Mouse (Mus musculus) heart, postnatal 0 days (tissue): ENCODE measurements around the gene Pkp1. TPM values are rescaled to one million over a fixed set of nuclear protein-coding genes. Genes with fewer than 3 reads are reported as not detected.
A peak's percentile ranks its signal among the peaks of the same experiment; 100 is the strongest.

ENCODE experiments used
- ATAC-seq: fragments of 200-750 bp; cut with Nextera tagmentation; 2 replicates; pipeline ENCODE4 v1.8.0; 2017; ENCODE audit warnings: low read depth, moderate number of reproducible peaks, moderate library complexity; ENCODE audit not compliant: insufficient read depth
- DNase-seq: peaks from one replicate; pipeline ENCODE4 v3.0.0-alpha.2; 2016; ENCODE audit warnings: low spot score
- H3K27ac ChIP-seq: fragments of 300-500 bp; sonication (generic); 2 replicates; pipeline ENCODE4 v1.5.1; 2014; ENCODE audit warnings: low read depth, mild to moderate bottlenecking
- H3K27me3 ChIP-seq: fragments of 300-500 bp; sonication (generic); 2 replicates; pipeline ENCODE4 v1.6.1; 2014; ENCODE audit warnings: low read length, mixed read lengths; ENCODE audit not compliant: control insufficient read depth, insufficient read depth
- H3K36me3 ChIP-seq: fragments of 300-500 bp; sonication (generic); replicated peaks from 2 replicates; pipeline ENCODE4 v1.6.1; 2014; ENCODE audit warnings: low read length, mixed read lengths; ENCODE audit not compliant: control insufficient read depth, insufficient read depth
- H3K4me1 ChIP-seq: fragments of 300-500 bp; sonication (generic); 2 replicates; pipeline ENCODE4 v1.6.1; 2014; ENCODE audit warnings: antibody characterized with exemption; ENCODE audit not compliant: control insufficient read depth, insufficient read depth
- H3K4me2 ChIP-seq: fragments of 300-500 bp; sonication (generic); 2 replicates; pipeline ENCODE4 v1.6.1; 2014; ENCODE audit warnings: low read depth, mild to moderate bottlenecking, low read length, moderate library complexity
- H3K4me3 ChIP-seq: fragments of 300-500 bp; sonication (generic); 2 replicates; pipeline ENCODE4 v1.5.1; 2014; ENCODE audit warnings: low read depth, low read length
- H3K9ac ChIP-seq: fragments of 300-500 bp; sonication (generic); replicated peaks from 2 replicates; pipeline ENCODE4 v1.6.1; 2014; ENCODE audit warnings: low read depth, low read length, mixed read lengths
- H3K9me3 ChIP-seq: fragments of 300-500 bp; sonication (generic); replicated peaks from 2 replicates; pipeline ENCODE4 v1.6.1; 2016; ENCODE audit warnings: low read length; ENCODE audit not compliant: control insufficient read depth
- CTCF ChIP-seq: IDR thresholded peaks from 2 replicates; pipeline ENCODE4 v1.5.1; 2016; ENCODE audit warnings: antibody characterized with exemption, control low read depth, low read depth
- EP300 ChIP-seq: IDR thresholded peaks from 2 replicates; pipeline ENCODE4 v1.6.1; 2016; ENCODE audit warnings: antibody characterized with exemption, low read depth
- WGBS: fragments of 180-500 bp; shearing (Covaris S2); extraction: QIAGEN DNeasy Blood & Tissue Kit; methylation state at CpG from one replicate; pipeline ENCODE4 v1.1.7; 2014; 5-methylcytosine and 5-hydroxymethylcytosine counted together
- polyA plus RNA-seq: library from polyadenylated mRNA; unstranded; fragments of >200 nt; fragmentation: Nextera tagmentation; extraction: Ambion mirVana; gene quantifications from 2 replicates; pipeline ENCODE4 v1.2.1, GENCODE M21; 2015
- total RNA-seq: library from RNA; depleted of rRNA; stranded (reverse); fragments of >200 nt; gene quantifications from 2 replicates; pipeline ENCODE4 v1.2.3, GENCODE M21; 2014; ENCODE audit warnings: low replicate concordance

Pkp1 gene
- total and polyA plus RNA-seq, 2 experiments from 2014 or later = 0.05 TPM; not detected in 1

DNA sequence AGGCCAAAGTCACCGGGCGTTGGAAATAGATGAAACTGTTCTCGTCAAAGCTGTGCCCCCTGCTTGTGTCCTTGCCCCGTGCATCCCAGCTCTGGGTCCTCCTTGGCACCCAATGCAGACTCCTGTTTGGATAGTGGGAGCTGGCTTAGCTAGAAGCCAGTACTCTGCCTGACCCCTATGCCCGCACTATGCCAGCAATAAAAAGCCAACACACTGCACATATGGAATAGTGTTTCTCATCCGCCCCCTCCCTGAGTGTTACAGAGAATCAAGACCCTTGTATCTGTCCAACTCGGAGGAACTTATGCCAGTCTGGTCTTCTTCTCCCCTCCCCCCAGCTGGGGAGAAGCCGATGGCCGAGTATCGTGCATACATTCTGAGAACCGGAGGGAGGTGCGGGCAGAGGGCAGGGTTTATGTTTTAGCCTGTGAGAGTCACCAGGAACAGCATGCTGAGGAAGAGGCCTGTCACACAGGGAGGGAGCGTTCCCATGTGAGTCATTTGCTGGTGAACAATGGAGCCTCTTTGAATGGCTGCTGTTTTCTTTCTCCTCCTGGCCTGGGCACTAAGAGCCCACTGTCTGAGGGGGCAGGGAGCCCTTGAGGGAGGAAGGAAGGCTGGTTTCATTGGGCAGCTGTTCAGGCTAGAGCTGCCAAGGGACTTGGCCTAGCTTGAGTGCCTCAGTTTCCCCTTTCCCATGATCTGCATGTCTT, 66.8 kb downstream of the Pkp1 start:
- H3K4me1 ChIP-seq = peaks cover 10% of the 10 kb centered on the region; the same call in 1 of the 2 replicates
- H3K36me3 ChIP-seq = peaks cover 58% of the 10 kb centered on the region
- H3K9me3 ChIP-seq = no peaks in the 10 kb centered on the region
- H3K9ac ChIP-seq = no peak overlapping the region
- H3K4me3 ChIP-seq = no peak overlapping the region
- DNase-seq (peak; percentile 5), ATAC-seq (no peak)
- no peaks in the 10 kb centered on the region for H3K27me3 ChIP-seq
- H3K27ac ChIP-seq = peak overlapping the region; percentile 46
- H3K4me2 ChIP-seq = no peak overlapping the region
- TF ChIP-seq CTCF (no peak), EP300 (peak; percentile 86; the same call in 1 of the 2 replicates)
- WGBS = 52% methylated on average over 13 of the region's 13 CpGs

DNA sequence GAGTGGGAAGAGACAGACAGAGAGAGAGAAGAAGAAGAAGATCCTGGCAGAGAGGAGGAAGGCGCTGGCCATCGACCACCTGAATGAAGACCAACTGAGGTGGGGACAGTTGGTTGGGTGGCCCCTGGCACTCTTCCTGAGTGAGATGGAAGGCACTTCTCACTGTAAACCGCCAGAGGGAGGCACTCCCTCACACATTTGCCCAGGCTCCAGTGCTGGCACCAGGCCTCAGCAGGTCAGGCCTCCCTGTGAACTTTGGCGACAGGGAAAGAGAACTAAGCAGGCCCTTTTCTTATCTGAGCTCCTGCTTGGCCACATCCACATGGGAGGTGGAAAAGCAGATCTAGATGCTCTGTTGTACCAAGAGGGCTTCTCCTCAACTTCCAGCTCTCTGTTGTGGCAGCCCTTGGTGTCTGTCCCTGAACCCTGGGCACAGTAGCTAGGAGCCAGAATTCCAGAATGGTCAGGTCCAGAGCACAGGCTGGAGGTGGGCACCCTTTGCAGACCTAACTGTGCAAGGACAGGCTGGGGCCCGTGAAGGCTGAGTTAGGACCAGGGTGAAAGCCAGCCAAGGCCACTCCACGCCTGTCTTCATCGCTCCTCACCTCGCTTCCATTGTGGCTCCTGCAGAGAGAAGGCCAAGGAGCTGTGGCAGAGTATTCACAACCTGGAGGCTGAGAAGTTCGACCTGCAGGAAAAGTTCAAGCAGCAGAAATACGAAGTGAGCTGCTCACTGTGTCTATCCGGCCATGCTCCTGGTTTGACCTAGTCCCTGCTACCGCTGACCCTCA, 68.1 kb downstream of the Pkp1 start:
- Histone ChIP-seq H3K36me3 (peaks cover 69% of the 10 kb centered on the region), H3K27me3 (no peaks in the 10 kb centered on the region), H3K4me2 (no peak overlapping the region), H3K4me1 (peaks cover 10% of the 10 kb centered on the region), H3K27ac (peak overlapping the region; percentile 46), H3K9me3 (no peaks in the 10 kb centered on the region), H3K4me3 (no peak overlapping the region), H3K9ac (no peak overlapping the region)
- DNase-seq (peak; percentile 56), ATAC-seq (no peak; the same call in 1 of the 2 replicates)
- 58% methylated on average over 12 of the region's 12 CpGs for WGBS
- TF ChIP-seq CTCF = peak; percentile 64
- peak; percentile 65 for TF ChIP-seq EP300

DNA sequence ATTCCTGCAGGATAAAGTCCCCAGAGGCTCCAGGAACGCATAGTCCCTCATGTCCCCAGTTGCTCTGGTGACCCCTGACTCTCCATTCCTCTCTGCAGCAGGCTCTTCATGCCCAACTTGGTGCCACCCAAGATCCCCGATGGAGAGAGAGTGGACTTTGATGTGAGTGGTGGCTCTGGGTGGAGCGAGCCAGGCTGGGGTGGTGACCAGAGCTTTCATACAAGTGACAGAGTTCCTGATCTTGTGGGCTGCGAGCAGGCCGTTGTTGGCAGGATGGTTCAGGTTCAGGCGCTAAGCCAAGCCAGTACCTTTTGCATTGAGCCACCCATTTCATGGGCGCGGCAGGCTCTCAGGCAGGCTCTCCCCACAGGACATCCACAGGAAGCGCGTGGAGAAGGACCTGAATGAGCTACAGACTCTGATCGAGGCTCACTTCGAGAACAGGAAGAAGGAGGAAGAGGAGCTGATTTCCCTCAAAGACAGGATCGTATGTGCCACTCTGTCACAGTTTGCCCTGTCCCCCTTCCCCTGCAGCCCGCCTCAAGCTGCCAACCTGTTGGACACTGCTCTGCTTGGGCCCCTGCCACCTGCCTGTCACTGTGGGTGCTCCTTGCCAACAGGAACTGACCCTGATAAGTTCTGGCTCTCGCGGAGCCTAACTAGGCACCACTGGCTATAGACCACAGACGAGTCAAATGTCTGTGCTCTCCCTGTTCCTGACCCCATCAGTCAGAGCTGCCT, 71.2 kb downstream of the Pkp1 start:
- H3K36me3 ChIP-seq = peaks cover 92% of the 10 kb centered on the region
- peak overlapping the region; percentile 6; the same call in 1 of the 2 replicates for H3K9ac ChIP-seq
- no peak for DNase-seq

DNA sequence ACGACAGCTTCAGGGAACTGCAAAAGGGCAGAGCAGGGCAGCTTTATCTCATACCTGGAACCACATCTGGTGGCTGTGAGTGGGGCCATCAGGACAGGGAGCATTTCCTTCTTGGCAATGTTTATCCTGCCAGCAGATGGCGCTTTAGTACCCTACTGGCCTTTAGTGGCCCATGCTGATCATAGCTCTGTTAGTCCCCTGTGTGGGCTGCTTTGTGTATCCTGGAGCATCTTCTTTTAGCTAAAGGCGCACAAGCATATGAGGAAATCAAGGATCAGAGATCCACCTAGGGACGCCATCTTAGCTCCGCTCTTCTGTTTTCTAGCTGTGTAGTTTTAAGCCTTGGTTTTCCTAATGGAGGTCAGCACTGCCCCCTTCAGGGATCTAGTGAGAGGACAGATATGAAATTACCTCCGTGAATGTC, 71.9 kb downstream of the Pkp1 start:
- Histone ChIP-seq H3K4me3 (no peak overlapping the region), H3K4me2 (no peak overlapping the region), H3K36me3 (peaks cover 92% of the 10 kb centered on the region), H3K27ac (peak overlapping the region; percentile 98), H3K9me3 (no peaks in the 10 kb centered on the region), H3K27me3 (no peaks in the 10 kb centered on the region), H3K9ac (peak overlapping the region; percentile 6; the same call in 1 of the 2 replicates), H3K4me1 (peaks cover 30% of the 10 kb centered on the region)
- TF ChIP-seq EP300 (peak; percentile 87), CTCF (peak; percentile 65)
- no peak for DNase-seq
- ATAC-seq = peak; percentile 22
- 29% methylated on average over 6 of the region's 6 CpGs for WGBS

More for the DNA sequence above, 71.2 kb downstream of the Pkp1 start:
- 34% methylated on average over 17 of the region's 17 CpGs for WGBS
- Histone ChIP-seq H3K27ac (peak overlapping the region; percentile 98), H3K4me3 (no peak overlapping the region), H3K27me3 (no peaks in the 10 kb centered on the region), H3K4me2 (no peak overlapping the region), H3K4me1 (peaks cover 24% of the 10 kb centered on the region), H3K9me3 (no peaks in the 10 kb centered on the region)
- TF ChIP-seq CTCF (no peak), EP300 (no peak; the same call in 1 of the 2 replicates)
- ATAC-seq = peak; percentile 3; the same call in 1 of the 2 replicates

DNA sequence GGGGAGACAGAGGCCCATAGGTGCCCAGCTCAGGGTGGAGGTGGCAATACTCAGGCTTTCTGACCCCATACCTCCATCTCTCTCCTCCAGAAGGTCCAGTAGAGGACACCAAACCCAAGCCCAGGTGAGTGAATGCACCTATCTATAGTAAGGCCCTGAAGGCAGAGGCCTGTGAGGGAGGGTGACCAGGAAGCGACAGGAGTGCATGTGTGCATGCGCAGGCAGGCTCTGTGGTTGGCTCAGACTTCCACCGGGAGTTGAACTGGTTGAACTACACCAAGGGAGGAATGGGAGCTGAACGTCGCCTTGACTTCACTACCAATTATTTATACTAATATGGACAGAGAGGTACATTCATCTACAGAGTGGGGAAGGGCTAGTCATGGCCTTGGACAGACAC, 72.4 kb downstream of the Pkp1 start:
- H3K4me3 ChIP-seq = no peak overlapping the region
- peaks cover 91% of the 10 kb centered on the region for H3K36me3 ChIP-seq
- ATAC-seq (no peak), DNase-seq (no peak)
- no peak overlapping the region for H3K4me2 ChIP-seq
- no peaks in the 10 kb centered on the region for H3K9me3 ChIP-seq
- WGBS = 65% methylated on average over 5 of the region's 5 CpGs
- no peaks in the 10 kb centered on the region for H3K27me3 ChIP-seq
- peak overlapping the region; percentile 98 for H3K27ac ChIP-seq
- H3K4me1 ChIP-seq = peaks cover 31% of the 10 kb centered on the region
- TF ChIP-seq EP300 = no peak
- no peak for TF ChIP-seq CTCF
- no peak overlapping the region for H3K9ac ChIP-seq
